Mouse (Mus musculus) right cerebral cortex, postnatal 14 days (tissue): Measurements from ENCODE around the gene Veph1.

Experiments
- DNase-seq: peaks from one replicate; pipeline ENCODE4 v3.0.0; 2022

Gene Veph1

DNA sequence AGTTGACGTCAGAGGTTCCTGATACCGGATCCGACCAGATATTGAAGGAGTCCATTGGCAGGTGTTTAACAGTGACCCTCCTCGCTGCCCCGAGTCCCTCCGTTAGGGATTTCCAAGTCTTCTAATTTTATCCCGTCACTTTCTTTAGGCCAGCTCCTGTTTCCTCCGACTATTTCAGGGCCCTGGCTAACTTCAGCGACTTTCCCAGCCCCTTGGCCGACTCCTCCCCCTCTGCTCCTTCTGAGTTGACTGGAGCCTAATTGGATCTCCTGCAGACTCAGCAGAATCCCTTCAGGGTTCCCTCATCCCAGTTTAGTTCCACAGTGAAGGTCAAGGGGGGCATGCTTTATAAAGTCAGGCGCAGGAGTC lies 75.4 kb downstream of the Veph1 start:
- DNase-seq, result no peak

DNA sequence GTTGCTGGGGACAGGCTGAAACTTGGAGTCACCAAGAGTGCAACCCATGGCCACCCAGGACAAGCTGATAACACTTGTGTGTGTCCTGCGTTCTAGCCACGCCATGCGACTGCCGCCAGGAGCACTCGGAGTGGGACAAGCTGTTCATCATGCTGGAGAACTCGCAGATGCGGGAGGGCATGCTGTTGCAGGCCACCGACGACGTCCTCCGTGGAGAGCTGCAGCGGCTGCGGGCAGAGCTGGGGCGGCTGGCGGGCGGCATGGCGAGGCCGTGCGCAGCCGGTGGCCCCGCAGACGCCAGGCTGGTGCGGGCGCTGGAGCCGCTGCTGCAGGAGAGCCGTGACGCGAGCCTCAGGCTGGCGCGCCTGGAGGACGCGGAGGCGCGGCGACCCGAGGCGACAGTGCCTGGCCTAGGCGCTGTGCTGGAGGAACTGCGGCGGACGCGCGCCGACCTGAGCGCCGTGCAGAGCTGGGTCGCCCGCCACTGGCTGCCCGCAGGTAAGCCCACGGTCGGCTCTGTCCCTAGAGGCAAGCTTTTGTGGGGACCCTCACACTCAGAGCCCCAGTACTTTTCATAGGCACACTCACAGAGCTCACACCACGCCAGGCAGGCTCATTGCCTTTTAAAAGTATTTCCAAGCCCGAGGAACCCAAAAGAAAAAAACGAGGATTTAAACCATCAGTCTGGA lies 75.9 kb downstream of the Veph1 start:
- peak; percentile 37 for DNase-seq

GRCm38 (mm10) chr3:66219655-66220191 lies 76.9 kb downstream of the Veph1 start, which contains the start of gene Ptx3:
Gene Ptx3, plus strand, starts transcription at chr3:66219910.
- DNase-seq, result no peak

GRCm38 (mm10) chr3:66215759-66216158 lies 80.9 kb downstream of the Veph1 start:
- no peak for DNase-seq

DNA sequence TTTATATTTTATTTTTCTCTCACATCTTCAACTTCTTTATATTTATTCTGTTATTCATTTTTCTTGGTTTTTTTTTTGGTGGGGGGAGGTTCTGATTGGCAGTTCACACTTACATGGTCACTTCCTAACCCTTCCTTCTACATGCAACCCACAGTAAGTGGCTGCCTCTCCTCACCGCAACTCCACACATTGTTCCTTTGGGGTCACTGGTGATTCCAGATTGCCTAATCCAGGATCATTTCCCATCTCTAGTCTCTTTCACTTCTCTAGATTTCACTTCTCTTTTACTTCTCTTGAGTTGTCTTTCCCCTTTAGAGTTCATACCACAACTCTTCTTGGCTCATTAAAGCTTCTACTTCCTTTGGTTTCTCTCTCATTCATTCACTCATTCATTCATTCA lies 83.1 kb downstream of the Veph1 start:
- DNase-seq, result no peak

DNA sequence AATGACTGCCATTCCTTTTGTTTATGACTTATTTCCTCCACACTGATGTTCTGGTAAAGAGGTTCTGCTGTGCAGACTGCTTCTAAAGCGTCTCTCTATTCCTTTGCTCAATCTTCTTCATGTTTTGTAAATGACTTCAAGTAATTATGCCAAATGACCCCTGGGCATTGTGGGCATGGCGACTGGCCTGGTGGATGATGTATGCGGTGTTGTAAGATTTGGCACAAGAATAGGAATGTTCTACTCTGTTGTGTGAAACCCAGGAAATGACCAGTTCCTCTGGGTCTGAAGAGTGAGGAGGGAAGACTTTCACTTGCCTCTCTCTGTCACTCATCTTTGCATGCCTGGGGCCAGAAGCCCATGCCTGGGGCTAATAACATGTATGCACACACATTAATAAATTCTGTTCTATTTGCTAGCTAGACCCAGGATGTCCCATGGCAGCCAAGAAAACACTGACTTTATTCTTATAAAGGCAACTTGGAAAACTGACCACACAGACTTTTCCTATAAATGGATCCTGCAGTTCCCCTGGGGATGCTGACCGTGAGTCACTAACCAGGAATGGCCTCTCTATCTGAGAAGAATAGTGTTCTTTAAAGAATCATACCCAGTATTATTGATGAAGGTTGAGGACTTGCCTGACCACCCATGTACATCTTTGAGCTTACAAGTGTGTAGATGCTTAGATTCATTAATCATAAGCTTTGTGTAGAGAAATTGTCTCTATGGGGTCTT lies 87.6 kb downstream of the Veph1 start:
- DNase-seq, result no peak

DNA sequence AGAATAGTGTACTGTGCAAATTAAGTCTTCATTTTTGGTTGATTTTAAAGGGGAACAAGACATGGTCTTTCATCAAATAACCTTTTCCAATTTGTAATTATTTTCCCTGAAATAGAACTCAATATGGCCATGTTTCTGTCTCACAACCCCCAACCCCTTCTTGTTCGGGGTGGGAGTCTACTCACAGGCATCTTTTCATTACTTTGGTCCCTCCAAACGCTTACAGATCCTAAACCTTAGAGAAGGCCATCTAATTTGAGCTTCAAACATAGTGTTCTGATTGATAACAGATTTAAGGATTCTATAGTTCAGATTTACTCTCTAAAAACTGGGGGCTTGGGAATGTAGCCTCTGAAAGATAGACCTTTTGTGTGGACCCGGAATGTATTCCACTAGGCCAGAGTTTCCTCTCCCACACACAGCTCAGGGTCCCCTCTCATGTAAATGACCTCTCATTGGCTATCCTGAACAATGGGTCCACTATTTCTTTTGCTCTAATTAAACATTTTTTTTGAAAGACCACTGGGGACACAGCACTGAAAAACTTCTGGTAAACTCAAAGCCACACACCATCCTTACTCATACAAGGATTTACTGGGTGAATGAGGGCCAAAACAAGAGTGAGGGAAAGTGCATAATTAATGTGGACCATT lies 102.6 kb downstream of the Veph1 start:
- DNase-seq, result no peak

DNA sequence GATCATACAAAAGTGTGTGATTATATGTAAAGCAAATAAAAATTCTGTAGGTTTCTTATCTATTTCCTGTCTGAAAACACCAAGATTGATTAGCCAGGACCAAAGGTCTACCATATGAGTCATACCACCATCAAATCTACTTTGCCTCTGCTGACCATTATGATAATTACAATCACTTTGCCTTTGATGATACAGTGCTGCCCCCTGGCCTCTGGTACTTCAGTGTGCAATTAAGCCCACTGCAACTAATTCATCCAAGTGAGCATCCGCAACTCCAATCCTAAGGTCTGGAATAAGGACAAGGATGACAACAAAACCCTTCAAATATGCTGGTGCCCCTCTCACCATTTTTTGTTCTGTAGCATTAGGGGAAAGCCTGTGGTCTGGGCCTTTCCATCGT lies 117.0 kb downstream of the Veph1 start:
- no peak for DNase-seq

DNA sequence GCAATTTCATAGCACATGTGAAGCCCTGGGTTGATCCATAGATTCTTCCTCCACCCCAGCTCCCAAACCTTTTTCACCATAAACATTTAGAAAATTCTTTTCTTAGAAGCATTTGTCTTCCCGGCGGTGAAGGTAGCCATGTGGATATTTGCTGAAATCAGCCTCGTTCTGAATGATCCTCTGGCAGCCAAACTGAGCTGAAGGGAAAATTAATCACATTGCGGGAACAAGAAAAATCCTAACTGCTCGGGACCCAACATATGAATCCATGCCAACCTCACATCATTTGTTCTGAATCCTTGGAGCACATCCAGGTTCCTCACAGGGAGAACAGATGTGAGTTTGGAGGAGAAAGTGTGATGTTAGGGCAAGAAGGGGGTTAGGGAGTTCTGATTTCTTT lies 123.7 kb downstream of the Veph1 start:
- DNase-seq, result no peak

DNA sequence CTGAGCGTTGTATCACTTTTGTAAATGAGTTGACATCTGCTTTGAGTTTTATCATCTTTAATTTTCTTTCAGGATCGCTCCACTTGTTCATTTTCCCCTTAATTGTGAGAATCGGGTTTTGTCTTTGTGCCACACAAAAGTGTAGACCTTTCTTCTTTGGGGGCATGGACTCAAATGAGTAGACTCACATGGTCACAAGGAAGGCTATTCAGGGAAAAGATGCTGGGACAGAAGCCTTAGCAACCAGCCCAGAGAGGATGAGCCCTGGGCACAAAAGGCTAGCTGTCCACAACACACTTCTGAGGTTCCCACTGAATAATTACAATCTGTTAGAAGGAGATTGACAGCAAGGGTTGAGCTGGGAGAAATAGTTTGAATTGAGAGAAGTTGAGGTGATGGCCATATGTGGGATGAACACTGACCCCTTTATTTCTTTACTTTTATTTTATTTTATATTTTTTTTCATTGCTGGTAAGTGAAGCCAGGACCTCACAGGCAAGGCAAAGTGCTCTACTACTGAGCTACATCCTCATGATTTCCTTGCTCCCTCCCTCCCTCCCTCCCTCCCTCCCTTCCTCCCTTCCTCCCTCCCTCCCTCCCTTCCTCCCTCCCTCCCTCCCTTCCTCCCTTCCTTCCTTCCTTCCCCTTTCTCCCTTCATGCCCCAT lies 126.6 kb downstream of the Veph1 start:
- no peak for DNase-seq

DNA sequence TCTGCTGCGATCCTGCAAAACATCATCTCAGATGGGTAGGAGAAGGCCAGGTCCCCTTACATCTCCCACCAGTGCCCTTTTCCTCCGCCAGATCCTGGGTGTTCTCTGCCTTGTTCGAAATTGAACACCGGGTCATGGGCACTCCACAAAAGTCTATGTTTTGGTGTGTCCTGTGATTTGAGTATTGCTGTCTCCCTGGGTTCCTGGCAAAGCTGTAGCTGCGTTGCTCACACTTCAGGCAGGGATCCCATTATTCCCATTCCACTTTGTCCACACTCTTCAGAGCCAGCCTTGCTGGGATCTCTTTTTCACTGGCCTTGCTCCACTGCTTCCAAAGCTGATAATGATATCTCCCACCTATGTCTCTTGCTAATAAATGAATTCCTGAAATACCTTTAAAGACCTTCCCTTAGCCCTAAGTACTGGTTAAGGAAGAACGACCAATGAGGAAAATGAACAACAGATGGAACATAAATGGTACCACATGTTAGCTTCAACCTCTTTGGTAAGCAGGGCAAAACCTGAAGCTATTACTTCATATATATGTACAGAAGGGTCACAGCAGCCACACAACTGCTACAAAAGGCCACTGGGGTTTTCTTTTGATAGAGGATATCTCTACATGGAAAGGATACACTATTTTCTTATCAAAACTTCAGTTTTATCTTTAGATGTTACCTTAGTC lies 129.9 kb downstream of the Veph1 start:
- no peak for DNase-seq

- no peak for DNase-seq
These were observed 131.6 kb downstream of the Veph1 start for GRCm38 (mm10) chr3:66165026-66165425.

DNA sequence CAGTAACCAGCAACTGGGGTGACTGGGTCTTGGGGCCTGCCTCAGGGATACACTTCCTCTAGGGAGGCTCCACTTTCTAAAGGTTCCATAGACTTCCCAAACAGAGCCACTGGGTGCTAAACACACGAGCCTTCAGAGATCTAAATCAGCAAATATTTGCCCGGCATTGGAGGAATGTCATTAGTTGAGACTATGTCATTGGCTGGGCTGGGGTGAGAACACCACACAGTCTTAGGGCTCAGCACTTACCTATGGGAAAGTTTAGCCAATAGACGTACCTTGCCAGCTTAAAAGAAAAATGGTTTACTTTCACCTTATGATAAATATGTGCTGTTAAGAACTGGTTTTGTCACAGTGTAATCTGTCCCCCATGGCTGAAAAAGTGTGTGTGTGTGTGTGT lies 132.1 kb downstream of the Veph1 start:
- DNase-seq, result no peak

DNA sequence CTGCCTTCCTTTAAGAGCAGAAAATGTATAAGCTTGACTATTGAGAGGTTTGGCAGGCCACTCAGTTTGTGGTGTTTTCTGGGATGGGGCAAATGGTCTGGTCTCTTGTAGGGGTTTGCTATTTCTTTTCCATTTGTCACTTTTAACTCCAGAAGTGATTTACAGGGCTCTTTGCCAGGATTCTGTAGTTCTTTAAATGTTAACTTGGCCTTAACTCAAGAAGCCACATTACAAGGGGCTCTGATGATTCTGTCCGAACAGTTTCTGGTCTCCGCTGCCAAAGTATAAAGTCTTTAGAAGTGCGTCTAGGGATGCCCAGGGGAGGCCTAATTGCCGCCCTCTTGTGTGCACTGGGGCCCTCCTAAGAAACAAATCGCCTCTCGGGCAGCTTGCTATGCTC lies 134.0 kb downstream of the Veph1 start:
- no peak for DNase-seq

GRCm38 (mm10) chr3:66157947-66158346 lies 138.7 kb downstream of the Veph1 start:
- DNase-seq, result no peak

GRCm38 (mm10) chr3:66137601-66138000 lies 159.0 kb downstream of the Veph1 start:
- no peak for DNase-seq

DNA sequence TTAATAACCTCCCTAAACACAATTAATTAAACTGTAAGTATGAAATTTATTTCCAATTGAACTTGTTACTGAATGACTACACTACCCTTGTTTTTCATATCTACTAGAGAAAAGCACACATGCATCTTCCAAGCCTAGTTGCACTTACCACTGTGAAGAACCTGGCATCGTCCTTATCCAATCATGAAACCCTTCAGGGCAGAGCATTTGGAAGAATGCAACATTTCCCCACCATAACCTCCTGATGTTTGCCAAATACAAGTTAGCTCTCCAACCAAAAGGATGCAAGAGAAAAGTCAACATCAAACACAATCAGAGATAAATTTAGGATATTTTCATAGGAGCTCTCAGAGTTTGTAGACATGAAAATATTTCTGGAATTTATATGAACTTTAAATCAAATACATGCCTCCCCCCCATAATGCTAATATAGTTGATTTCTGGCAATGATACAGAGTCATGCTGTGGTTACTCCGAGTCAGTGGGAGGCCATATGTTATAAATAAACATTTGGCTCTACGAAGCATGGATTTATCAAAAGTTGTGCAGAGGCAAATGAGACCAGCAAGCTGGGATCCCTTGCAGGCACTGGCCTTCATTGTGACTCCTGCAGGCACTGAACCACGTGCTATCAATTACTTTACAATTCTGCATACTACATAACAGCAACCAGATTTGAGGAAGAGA lies 165.2 kb downstream of the Veph1 start:
- no peak for DNase-seq

DNA sequence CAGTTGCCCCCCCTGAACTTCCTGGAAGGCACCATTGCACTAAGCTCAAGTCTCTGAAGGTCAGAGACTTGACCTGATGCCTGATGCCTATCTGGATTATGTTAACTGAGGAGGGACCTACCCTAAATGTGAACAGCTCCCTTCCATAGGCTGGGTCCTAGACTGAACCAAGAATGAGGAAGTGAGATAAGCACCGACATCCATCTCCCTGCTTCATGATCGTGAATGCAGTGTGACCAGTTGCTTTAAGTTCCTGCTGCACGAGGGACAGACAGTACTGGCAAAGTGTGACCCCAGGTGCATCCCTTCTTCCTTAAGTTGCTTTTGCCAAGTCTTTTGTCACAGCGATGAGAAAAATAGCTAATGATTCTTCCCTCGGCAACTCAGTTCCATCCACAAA lies 166.9 kb downstream of the Veph1 start:
- no peak for DNase-seq

GRCm38 (mm10) chr3:66105493-66105892 lies 191.1 kb downstream of the Veph1 start:
- no peak for DNase-seq

DNA sequence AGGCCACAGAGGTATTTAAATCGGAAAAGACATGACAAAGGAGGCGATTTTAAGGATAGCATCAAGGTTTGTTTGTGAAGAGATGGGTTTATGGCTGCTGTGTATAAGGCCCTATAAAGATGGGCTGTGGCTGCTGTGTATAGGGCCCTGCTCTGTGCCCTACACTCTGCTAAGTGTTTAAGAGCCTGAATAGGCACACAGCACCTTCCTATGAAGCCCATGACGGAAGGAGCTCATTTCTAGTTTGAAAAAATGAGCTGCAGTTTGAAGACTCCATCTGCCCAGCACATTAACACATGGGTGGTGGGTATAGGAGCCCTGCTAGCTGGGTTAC lies 194.1 kb downstream of the Veph1 start:
- DNase-seq, result no peak

- DNase-seq, result no peak
These were observed 194.6 kb downstream of the Veph1 start for GRCm38 (mm10) chr3:66101809-66102598.
